Mouse (Mus musculus): ENCODE results near the gene S100a4. TPM values are rescaled to one million over a fixed set of nuclear protein-coding genes. Genes with fewer than 3 reads are reported as not detected.

Gene S100a4
- total RNA-seq, 2 experiments from 2014 or later = 12.7 to 14.4 TPM

GRCm38 (mm10) chr3:90623435-90624071 is 20.0 kb downstream of the S100a4 start:
- peak; percentile 54 to 61 for DNase-seq (ENCODE audit: low spot score in 2 of 2)

GRCm38 (mm10) chr3:90625496-90625895 is 21.9 kb downstream of the S100a4 start:
- DNase-seq (ENCODE audit: low spot score in 2 of 2) = no peak

- DNase-seq (ENCODE audit: low spot score in 2 of 2) = no peak
These were observed 22.9 kb downstream of the S100a4 start for GRCm38 (mm10) chr3:90626266-90627021.

GRCm38 (mm10) chr3:90627366-90627765 is 23.8 kb downstream of the S100a4 start:
- DNase-seq (ENCODE audit: low spot score in 2 of 2) = no peak

GRCm38 (mm10) chr3:90627807-90628206 is 24.2 kb downstream of the S100a4 start:
- no peak for DNase-seq (ENCODE audit: low spot score in 2 of 2)

- no peak for DNase-seq (ENCODE audit: low spot score in 2 of 2)
These were observed 25.7 kb downstream of the S100a4 start for GRCm38 (mm10) chr3:90629298-90629697.

GRCm38 (mm10) chr3:90631984-90632383 is 28.4 kb downstream of the S100a4 start:
- no peak for DNase-seq (ENCODE audit: low spot score in 2 of 2)

GRCm38 (mm10) chr3:90638511-90639275 is 35.1 kb downstream of the S100a4 start:
- DNase-seq (ENCODE audit: low spot score in 2 of 2) = no peak

GRCm38 (mm10) chr3:90639511-90640154 is 36.1 kb downstream of the S100a4 start:
- no peak for DNase-seq (ENCODE audit: low spot score in 2 of 2)

GRCm38 (mm10) chr3:90640981-90641380 is 37.4 kb downstream of the S100a4 start:
- DNase-seq (ENCODE audit: low spot score in 2 of 2) = no peak

GRCm38 (mm10) chr3:90644220-90644619 is 40.6 kb downstream of the S100a4 start:
- peak; percentile 41 to 48 for DNase-seq (ENCODE audit: low spot score in 2 of 2)

- no peak for DNase-seq (ENCODE audit: low spot score in 2 of 2)
These were observed 43.7 kb downstream of the S100a4 start for GRCm38 (mm10) chr3:90647291-90647690.

- DNase-seq (ENCODE audit: low spot score in 2 of 2) = no peak
These were observed 45.4 kb downstream of the S100a4 start for GRCm38 (mm10) chr3:90648981-90649380.

GRCm38 (mm10) chr3:90649832-90650231 is 46.3 kb downstream of the S100a4 start:
- DNase-seq (ENCODE audit: low spot score in 2 of 2) = no peak

GRCm38 (mm10) chr3:90652878-90653508 is 49.4 kb downstream of the S100a4 start:
- DNase-seq (ENCODE audit: low spot score in 2 of 2) = peak; percentile 84 to 87

GRCm38 (mm10) chr3:90653717-90654116 is 50.1 kb downstream of the S100a4 start, which contains the start of gene S100a7a:
Gene S100a7a, plus strand, starts transcription at chr3:90654017.
- DNase-seq (ENCODE audit: low spot score in 2 of 2) = no peak

Other genes with a start within 250 kb of the S100a4 start
- 10 to 100 TPM; 18.6 to 21.5 TPM for gene Slc27a3, start 213.8 kb upstream of the S100a4 start, total RNA-seq (2021)
- 10 to 100 TPM; 59.6 to 61.2 TPM for gene Ints3, start 170.1 kb upstream of the S100a4 start, total RNA-seq (2021)
- 1 to 10 TPM; 5.2 to 6.6 TPM for gene Npr1, start 137.9 kb upstream of the S100a4 start, total RNA-seq (2021)
- gene Ilf2, start 127.6 kb upstream of the S100a4 start, total RNA-seq (2021) = 100 to 1,000 TPM; 107 to 109 TPM
- 10 to 100 TPM; 43.8 to 46.3 TPM for gene Snapin, start 112.7 kb upstream of the S100a4 start, total RNA-seq (2021)
- 100 to 1,000 TPM; 173 to 189 TPM for gene Chtop, start 94.3 kb upstream of the S100a4 start, total RNA-seq (2021)
- 10 to 100 TPM; 71.0 to 73.5 TPM for gene S100a1, start 89.4 kb upstream of the S100a4 start, total RNA-seq (2021)
- gene S100a13, start 89.3 kb upstream of the S100a4 start, total RNA-seq (2021) = 10 to 100 TPM; 28.4 to 30.9 TPM
- gene S100a14, start 76.9 kb upstream of the S100a4 start, total RNA-seq (2021) = under 1 TPM; 0.38 to 0.55 TPM
- 100 to 1,000 TPM in 1 of 2 experiments, 10 to 100 TPM in 1; 90.0 to 104 TPM for gene S100a16, start 66.5 kb upstream of the S100a4 start, total RNA-seq (2021)
- gene S100a3, start 43.2 kb upstream of the S100a4 start, total RNA-seq (2021) = 1 to 10 TPM; 2.2 to 2.9 TPM
- gene S100a2, start 13.5 kb upstream of the S100a4 start, total RNA-seq (2021) = not detected
- not detected for gene Gm42674, start 1.9 kb upstream of the S100a4 start, total RNA-seq (2021)
- not detected for gene S100a5, start 4.8 kb downstream of the S100a4 start, total RNA-seq (2021)
- gene S100a6, start 9.1 kb downstream of the S100a4 start, total RNA-seq (2021) = 10 to 100 TPM; 30.9 to 35.7 TPM
- under 1 TPM in 1 of 2 experiments, not detected in 1; 0.27 TPM for gene S100a7a, start 50.2 kb downstream of the S100a4 start, total RNA-seq (2021)
- 1 to 10 TPM in 1 of 2 experiments, not detected in 1; 10.0 TPM for gene S100a8, start 65.2 kb downstream of the S100a4 start, total RNA-seq (2021)
- 10 to 100 TPM in 1 of 2 experiments, not detected in 1; 15.3 TPM for gene S100a9, start 92.0 kb downstream of the S100a4 start, total RNA-seq (2021)
- gene Pglyrp4, start 123.1 kb downstream of the S100a4 start, total RNA-seq (2021) = not detected
- not detected for gene Gm5849, start 174.1 kb downstream of the S100a4 start, total RNA-seq (2021)